Mouse (Mus musculus): ENCODE measurements around the gene Wnt3.

DNA sequence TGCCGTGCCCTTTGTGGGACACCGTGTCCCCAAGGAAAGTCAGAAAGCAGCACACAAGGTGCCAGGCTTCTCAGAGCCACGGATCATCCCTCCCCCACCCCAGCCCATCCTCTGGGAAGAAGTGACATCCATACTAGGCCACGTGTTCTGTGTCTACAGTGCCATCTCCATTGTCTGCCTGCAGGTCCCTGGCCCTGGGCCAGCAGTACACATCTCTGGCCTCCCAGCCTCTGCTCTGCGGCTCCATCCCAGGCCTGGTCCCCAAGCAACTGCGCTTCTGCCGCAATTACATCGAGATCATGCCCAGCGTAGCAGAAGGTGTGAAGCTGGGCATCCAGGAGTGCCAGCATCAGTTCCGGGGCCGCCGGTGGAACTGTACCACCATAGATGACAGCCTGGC is 34.0 kb downstream of the Wnt3 start:
- TF ChIP-seq GATA1 (IDR thresholded peaks at IDR 0.05; ENCODE audit: borderline replicate concordance, low read length) (no peak), FLI1 (IDR thresholded peaks at IDR 0.05; ENCODE audit: low read length) (no peak)

All from megakaryocyte, embryonic 14.5 days (primary cell).